Mouse (Mus musculus): ENCODE data around the gene Eomes. TPM values are rescaled to one million over a fixed set of nuclear protein-coding genes. Genes with fewer than 3 reads are reported as not detected.

Gene Eomes
- total RNA-seq, 2 experiments from 2014 or later: 1.3 TPM

DNA sequence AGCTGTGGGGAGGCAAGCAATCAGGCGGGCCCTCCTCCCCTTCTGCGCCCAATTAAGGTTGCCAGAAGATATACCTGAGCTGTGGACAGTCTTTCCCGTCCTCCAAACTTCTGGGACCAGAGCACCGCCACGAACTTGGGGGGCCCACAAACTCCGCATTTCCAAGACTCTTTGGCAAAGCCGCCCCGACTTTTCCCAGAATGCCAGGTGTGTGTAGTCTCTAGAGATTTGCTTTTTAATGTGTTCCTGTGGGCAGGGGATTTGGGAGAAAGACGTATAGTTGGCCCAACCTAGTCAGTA lies 9.0 kb downstream of the Eomes start:
- no peak for DNase-seq (ENCODE audit: extremely low spot score in 1 of 2, low spot score in 1 of 2)

DNA sequence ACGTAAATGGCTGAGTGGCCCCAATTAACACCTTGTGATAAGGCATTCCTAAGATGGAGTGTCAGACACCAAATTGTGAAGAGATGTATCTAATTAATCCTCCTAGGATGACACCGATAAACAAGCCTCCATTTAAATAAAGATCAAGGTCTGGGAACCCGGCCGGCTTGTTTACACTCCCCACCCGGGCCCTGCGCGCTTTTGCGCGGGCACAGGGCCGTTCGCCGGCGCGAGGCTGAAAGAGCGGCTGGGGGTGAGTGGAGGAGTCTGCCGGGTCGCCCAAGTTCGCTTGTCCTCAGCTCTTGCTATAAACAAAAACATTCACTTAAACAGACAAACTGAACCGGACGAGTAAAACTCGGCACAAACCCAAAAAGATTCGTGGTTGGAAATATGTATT lies 9.6 kb downstream of the Eomes start:
- no peak for DNase-seq (ENCODE audit: extremely low spot score in 1 of 2, low spot score in 1 of 2)

DNA sequence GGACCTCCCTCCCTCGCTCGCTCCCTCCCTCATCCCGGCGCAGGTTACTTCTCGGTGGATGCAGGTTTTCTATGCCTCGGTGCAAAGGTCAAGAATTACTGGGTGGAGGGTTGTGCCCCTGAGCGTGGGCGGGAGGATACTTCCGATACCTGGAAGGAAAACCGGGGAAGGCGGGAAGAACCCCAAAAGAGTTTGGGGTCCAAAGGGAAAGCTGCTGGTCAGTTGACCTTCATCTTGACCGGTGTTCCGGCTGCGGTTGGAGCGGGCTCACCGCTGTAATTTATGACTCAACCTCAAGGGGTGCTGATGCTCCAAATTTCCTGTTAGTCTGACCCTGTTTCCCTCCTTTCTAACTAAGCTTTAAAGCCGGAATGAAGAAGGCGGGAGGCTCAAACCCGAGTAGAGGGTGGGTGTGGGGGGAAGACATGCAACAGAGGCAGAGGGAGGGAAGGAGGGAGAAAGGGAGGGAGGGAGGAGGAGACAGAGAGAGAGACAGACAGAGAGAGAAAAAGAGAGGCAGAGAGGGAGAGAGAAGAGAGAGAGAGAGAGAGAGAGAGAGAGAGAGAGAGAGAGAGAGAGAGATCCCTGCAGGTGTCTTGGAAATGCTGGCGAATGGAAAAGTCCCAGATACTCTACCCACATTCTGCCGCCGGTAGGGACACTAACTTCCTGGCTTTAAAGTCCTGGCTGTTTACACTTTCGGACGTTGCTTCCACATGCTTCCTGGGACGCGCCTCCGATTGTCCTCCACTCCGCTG lies 10.3 kb downstream of the Eomes start:
- DNase-seq (ENCODE audit: extremely low spot score in 1 of 2, low spot score in 1 of 2): no peak

DNA sequence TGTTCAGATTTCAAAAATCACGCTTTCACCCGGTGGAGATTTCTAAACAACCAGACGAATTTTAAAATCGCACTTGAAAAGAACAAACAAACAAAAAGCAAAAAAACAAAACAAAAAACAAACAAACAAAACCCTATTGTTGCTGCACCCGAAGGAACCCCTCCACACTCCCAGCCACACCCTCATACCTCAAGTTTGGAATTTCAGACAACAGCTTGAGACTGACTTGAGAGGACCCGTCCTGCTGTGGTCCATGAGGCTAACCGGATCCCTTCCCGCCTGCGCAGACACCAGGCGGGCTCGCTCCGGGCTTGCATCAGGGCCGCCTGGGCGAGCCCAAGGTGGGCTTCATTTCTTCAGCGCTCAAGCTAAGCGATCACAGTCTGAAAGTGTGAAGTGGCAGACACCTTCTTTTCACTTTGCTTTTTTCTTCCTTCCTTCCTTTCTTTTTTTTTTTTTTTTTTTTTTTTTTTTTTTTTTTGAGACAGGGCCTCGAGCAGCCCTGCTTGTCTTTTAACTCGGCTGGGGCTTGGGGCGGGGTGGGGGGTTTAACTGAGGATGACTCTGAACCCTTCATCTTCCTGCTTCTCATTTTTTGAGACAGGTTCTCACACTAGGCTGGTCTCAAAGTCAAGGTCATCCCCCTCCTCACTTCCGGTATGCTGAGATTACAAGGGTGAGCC lies 11.0 kb downstream of the Eomes start:
- DNase-seq (ENCODE audit: extremely low spot score in 1 of 2, low spot score in 1 of 2): no peak

DNA sequence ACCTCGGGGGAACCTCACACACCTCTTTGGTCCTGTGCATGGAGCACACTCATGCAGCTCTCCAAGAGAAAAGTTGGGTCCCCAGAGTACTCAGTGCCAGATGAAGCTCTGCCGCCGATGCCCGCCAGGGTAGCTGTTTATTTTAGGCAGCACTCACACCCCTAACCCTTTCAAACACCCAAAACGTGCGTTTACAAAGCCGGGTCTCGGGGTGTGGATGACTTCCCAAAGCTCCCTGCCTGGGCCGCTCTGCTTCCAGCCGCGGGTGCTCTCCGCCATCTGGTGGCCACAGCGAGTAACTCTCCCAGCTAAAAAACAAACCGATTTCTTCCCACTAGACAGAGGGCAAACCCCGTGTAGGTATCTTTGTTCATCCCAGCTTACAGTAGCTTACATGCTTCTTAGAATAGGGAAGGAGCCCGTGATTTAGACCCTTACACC lies 11.6 kb downstream of the Eomes start:
- peak; percentile 58 to 70 for DNase-seq (ENCODE audit: extremely low spot score in 1 of 2, low spot score in 1 of 2)

DNA sequence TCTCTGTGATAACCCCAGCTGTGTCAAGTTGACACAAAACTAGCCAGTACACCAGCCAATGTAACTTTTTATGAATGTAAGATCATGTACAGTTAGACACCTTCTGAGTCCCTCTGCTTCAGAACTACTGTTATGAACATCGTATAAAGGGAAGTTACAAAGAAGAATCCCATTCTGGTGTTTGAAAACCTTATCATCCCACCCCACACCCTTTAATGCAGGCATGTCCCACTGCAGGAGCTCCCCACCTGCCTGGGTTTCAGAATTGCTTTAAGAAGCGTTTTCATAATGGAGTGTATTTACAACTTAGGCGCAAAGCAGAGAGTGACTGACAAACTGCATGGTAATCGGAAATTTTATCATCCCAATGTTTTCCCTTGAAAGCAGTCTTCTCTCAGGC lies 13.2 kb downstream of the Eomes start:
- no peak for DNase-seq (ENCODE audit: extremely low spot score in 1 of 2, low spot score in 1 of 2)

DNA sequence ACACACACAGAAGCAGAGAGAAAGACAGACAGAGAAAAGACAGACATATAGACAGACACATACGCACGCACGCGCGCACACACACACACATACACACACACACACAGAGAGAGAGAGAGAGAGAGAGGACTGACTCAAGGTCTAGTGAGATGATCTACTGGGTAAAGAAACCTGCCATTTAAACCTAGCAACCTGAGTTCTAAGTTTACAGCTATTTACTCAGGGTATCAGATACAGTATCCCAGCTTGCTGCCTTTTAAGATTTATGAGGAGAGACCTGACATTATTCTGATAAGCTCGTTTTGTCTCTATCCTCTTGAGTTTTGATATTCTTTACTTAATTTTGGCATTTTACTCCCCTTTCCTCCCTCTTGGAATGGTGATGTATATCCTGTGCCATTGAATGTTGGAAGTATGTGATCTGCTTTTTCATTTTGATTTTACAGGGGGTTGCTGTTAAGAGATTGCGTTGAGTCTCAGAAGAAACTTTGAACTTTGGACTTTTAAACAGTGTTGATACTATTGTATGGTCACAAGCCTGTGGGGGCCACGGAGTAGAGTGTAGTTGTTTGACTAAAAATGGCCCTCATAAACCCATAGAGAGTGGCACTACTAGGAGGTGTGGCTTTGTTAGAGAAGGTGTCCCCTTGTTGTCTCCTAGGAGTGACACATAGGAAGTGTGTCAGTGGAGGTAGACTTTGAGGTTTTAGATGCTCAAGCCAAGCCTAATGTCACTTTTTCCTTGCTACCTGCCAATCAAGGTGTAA lies 15.1 kb downstream of the Eomes start:
- DNase-seq (ENCODE audit: extremely low spot score in 1 of 2, low spot score in 1 of 2): no peak

DNA sequence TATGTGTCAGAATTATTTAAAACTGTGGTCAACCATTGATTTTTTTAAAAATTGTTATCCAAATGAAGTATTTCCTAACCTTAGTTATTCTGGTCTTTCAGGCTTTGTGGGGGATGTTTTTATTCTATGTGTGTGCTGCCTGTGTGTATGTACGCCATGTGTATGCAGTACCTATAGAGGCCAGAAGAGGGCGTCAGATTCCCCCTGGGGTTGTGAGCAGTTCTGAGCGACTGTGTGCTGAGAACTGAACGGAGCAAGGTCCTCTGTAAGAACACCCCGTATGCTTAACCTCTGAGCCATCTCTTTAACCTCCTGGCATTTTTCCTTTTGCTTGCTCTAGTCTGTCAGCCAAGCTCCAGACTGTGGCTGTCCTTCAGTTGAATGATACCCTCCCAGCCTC lies 16.1 kb downstream of the Eomes start:
- DNase-seq (ENCODE audit: extremely low spot score in 1 of 2, low spot score in 1 of 2): no peak

DNA sequence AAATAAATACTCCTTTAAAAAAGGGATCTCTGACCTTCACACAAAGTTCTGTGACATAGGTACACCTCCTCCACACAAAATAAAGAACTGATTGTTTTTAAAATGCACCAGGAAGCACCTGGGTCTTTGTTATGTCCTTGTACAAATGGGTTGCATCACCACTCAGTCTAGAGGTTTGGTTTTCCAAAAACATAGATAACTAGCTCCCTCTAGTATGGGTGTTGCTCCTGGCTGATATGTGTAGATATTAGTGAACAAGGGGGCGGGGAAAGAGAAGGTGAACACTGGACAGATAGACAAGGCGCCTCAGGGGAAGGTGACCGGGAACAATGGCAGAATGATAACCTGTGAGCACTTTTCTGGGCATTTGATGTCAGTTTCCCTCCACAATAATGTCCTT lies 17.9 kb downstream of the Eomes start:
- no peak for DNase-seq (ENCODE audit: extremely low spot score in 1 of 2, low spot score in 1 of 2)

DNA sequence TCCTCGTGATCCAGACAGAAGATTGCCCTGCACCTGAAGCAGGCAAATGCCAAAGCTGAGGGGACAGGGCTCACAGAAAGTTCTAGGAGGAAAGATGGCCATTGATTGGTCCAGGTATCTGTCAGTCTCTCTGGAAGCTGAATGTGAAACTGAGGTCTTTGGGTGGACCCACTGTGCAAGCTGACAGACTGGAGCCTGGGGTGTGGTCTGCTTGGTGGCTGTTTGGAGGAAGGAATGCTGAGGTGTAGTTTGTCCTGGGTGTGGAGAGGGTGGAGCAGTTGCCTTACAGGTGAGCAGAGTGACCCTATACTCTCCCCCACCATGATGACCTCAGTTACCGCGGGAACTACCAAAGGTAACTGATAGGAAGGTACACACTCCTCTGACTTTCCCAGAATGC lies 18.9 kb downstream of the Eomes start:
- no peak for DNase-seq (ENCODE audit: extremely low spot score in 1 of 2, low spot score in 1 of 2)

DNA sequence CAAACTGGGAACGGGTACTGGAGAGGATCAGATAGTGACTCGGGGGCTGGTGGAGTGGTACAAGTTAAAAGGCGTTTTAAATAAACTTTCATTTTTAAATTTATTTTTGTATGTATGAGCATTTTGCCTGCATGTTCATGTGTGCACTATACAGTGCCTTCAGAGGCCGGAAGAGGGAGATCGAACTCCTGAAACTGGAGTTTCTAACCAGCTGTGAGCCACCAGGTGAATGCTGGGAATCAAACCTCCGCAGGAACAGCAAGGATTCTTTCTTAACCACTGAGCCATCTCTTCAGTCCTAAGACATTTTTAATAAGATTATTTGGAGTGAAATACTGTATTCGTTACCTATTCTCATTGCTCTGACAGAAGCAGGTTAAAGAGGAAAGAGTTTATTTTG lies 20.0 kb downstream of the Eomes start:
- DNase-seq (ENCODE audit: extremely low spot score in 1 of 2, low spot score in 1 of 2): no peak

DNA sequence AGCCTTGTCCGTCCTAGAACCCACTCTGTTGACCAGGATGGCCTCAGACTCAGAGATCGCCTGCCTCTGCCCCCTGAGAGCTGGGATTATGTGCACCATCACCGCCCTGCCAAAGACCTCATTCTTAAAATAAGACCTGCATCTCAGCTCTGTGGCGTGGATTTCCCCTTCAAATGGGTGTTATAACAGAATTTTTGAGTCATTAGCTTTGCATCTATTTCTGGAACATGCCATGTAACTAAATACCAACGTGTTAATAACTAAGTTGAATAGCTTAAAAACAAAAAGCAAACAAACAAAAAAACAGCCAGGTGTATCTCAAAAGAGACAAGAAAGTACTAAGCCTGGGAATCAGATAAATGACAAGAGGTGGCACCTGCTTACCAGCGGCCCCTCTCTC lies 23.0 kb downstream of the Eomes start:
- DNase-seq (ENCODE audit: extremely low spot score in 1 of 2, low spot score in 1 of 2): no peak

DNA sequence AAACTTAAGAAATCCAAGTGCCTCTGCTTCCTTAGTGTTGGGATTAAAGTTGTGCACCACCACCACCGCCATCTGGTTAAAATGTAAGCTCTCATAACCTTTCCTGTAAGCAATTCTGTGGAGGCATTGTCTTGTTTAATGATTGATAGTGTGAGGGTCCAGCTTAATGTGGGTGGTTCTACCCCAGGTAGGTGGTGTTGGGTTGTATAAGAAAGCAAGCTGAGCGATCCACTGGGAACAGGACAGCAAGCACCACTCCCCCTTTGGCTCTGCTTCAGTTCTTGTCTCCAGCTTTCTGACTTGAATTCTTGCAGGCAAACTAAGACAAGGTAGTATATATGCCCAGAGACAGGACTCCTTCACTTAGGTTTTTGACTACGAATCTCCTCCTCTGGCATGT lies 26.6 kb downstream of the Eomes start:
- no peak for DNase-seq (ENCODE audit: extremely low spot score in 1 of 2, low spot score in 1 of 2)

DNA sequence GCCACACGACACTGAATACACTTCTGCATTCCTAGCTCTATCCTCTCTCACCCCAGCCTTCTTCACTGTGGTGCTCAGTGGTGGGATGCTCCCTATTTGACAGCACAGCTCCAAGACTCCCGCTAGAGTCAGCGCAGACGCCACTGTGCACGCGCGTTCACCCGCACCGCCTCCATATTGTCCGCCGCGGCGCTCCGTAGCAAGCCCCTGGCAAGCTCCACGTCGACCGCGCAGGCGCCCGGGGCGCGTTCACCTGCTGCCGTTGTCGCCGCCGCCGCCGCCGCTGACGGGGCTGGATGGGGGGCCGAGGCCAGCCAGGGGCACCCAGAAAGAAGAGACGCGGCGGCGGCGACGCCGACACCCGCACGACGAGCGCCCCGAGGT lies 28.0 kb downstream of the Eomes start, which contains the start of gene Golga4:
Gene Golga4 (plus strand): TSS at position 248 of the 384 bp plus-strand sequence.
- peak; percentile 94 to 95 for DNase-seq (ENCODE audit: extremely low spot score in 1 of 2, low spot score in 1 of 2)

DNA sequence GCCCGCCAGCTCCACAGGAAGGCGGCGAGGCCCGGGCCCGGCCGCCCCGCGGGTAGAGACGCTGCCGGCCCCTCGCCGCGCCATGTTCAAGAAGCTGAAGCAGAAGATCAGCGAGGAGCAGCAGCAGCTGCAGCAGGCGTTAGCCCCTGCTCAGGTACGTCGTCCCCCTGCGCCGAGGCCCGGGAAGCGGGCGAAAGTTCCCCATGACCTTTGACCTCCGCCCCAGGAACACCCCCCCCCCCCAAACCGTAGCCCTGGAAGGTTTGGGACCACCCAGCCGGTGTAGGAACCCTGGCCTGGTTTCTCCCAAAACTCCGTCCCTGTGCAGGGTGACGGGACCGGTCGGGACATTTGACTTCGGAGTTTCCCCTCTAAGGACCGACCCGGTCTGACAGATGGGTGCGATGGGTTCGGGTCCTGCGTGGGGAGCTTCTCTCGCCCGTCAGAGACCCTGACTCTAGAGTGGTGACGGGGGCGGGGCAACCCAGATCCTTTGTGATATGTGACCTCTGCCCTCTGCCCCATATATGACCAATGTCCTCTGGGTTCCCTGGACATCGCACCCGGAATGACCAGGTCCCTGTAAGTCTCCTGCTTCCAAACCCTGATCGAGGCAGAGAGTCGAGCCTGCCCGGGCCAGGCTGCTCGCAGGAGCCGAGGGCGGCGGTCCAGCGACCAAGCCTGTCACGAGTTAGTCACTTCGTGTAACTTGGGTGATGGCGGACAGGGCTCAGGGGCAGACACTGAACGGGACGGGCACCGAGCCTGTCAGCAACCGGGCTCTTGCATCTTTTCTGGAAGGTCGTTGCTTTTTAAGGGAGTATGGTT lies 28.6 kb downstream of the Eomes start:
- DNase-seq (ENCODE audit: extremely low spot score in 1 of 2, low spot score in 1 of 2): no peak

DNA sequence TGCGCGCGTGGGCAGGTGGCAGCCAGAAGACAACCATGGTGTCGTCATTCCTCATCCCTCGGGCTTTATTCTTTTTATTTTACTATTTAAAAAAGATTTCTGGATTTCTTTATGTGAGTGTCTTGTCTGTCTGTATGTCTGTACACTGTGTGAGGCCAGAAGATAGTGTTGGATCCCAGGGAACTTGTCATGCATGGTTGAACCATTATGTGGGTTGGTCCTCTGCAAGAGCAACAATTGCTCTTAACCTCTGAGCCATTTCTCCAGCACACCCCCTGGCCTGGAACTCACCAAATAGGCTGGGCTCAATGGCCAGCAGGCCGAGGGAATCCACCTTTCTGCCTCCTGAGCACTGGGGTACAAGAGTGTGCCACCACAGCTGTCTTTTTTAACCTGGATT lies 29.5 kb downstream of the Eomes start:
- no peak for DNase-seq (ENCODE audit: extremely low spot score in 1 of 2, low spot score in 1 of 2)

DNA sequence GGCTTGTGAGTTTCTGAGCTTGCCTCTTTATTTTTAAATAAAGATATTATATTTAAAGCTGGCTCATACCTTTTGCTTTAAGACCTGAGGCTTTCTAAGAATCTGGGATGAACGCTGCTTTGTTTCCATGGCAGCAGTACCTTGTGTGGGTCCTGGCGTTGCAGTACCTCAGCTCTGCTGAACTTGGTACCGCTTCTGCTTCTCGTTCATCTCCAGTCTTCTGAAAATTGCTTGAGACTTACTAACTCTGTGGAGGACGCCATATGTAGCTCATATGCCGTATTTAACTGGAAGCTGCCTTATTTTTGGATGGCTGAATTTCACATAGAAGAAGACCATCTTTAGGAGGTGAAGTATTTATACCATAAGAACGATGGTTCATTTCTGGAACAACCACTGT lies 30.6 kb downstream of the Eomes start:
- DNase-seq (ENCODE audit: extremely low spot score in 1 of 2, low spot score in 1 of 2): no peak

DNA sequence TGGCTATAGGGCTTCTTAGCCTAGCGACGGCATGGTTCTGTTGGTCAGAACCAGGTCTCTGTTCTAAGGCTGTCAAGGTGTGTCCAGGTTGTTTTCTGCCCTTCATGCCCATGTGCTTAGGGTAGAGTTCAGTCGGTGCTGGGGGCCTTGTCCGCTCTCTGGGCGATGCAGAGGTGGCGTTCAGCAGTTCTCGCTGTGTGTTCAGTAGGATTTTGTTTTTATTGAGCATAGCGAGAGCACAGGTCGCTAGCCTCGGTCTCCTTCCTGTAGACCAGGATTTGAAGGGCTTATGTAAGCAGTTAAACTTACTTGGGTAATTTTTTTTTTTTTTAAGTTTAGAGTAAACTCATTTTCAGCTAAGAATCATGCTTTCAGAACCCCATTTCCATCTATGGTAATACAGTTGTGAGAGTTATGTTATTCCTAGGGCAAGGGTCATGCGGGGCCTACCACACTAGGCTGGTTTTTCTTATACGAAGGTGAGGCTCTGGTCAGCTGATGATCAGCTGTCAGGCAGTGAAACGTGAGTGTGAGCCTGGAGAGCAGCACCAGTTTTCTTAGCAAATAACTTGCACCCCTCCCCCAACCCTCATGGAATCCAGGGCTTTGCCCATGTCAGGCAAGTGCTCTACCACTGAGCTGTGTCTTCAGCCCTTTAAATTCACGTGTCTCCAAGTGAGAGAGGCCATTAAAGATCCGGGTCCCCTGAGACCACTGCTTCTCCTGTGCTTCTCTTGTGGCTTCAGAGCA lies 33.1 kb downstream of the Eomes start:
- no peak for DNase-seq (ENCODE audit: extremely low spot score in 1 of 2, low spot score in 1 of 2)

DNA sequence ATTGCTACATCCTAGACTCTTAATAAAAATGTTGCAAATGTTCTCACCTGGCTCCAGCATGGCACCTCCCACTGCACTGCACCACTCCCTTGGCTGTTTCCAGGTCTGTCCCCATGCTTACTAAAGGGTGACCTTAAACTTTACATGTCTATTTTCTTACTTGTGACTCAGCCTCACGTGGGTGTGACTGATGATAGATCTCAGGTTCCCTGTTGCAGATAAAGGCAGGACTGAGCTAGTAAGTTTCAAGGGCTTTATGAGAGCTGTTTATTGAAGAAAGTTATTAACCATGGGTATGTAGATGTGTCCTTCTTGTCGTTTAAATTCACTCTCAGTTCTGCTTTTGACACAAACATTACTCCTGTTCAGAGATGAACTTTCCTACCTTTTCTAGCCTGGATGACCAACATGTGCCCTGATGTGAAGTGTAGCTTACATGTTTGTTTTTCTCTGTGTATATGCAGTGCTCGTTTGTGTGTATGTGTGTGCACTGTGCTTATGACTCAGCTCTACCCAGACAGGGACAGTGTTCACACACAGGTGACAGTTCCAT lies 34.7 kb downstream of the Eomes start:
- no peak for DNase-seq (ENCODE audit: extremely low spot score in 1 of 2, low spot score in 1 of 2)

DNA sequence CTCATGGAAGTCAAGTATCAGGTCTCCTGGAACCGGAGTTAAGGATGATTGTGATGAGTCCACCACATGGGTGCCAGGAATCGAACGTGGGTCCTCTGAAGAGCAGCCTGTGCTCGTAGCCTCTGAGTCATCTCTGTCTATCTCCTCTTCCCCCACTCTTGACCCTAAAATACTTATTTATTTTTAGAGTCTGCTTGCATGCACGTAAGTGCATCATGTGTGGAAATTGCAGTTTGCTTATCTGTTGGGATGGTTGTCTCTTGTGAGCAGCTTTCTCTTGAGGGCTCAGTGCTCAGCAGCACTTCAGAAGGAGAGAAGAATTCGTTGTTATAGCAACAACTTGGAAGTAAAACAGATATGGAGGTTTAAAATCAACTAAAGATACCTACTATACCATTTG lies 37.5 kb downstream of the Eomes start:
- no peak for DNase-seq (ENCODE audit: extremely low spot score in 1 of 2, low spot score in 1 of 2)

All from layer of hippocampus, postnatal 25 days (tissue).